Mouse (Mus musculus) cortical plate, adult 2 months (tissue): ENCODE measurements around the gene St3gal6.

Experiments
- CTCF ChIP-seq: fragments of 200-500 bp; IDR thresholded peaks from 2 replicates; pipeline ENCODE4 v1.5.1; 2011; ENCODE audit warnings: mild to moderate bottlenecking, control low read depth, low read length; ENCODE audit not compliant: insufficient read depth; ENCODE audit errors: extremely low read depth
- POLR2A ChIP-seq: fragments of 200-500 bp; IDR thresholded peaks from 2 replicates; pipeline ENCODE4 v1.6.1; 2011; ENCODE audit warnings: mild to moderate bottlenecking, low read length, control low read depth; ENCODE audit not compliant: insufficient read depth; ENCODE audit errors: extremely low read depth

DNA sequence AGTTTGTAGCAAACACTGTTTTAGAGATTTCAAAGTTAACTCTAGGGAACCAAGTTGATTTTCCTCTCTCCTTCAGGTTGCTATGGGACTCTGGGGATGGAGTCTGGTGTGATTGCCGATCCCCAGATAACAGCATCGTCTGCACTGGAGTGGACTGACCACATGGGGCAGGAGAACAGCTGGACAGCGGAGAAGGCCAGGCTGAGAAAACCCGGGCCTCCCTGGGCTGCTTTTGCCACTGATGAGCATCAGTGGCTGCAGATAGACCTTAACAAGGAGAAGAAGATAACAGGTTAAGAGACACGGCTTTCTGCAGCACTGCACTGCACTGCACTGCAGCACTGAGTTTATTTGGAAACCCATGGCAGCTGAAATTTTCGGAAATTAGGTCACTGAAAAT is 73.4 kb downstream of the St3gal6 start:
- TF ChIP-seq POLR2A, result no peak
- TF ChIP-seq CTCF, result no peak
